Mouse (Mus musculus): ENCODE data around the gene Dock6. TPM values are rescaled to one million over a fixed set of nuclear protein-coding genes. Genes with fewer than 3 reads are reported as not detected.
A peak's percentile ranks its signal among the peaks of the same experiment; 100 is the strongest.

Gene Dock6
- total RNA-seq, 2 experiments from 2014 or later: 9.4 to 10.5 TPM

GRCm38 (mm10) chr9:21760155-21761088 lies 92.0 kb downstream of the Dock6 start, which contains the start of gene Spc24:
Gene Spc24, minus strand, starts transcription at chr9:21760303.
- intact Hi-C loops (cut with DNase I): loop anchor here (5.0 kb wide), 1 partner anchor 38 kb away; the partner anchor contains the start of gene Ldlr
- peak within 1 kb of the TSS; percentile 87 for H3K27ac ChIP-seq
- peak within 1 kb of the TSS; percentile 92 for H3K4me3 ChIP-seq
- TF ChIP-seq CTCF (IDR thresholded peaks at IDR 0.05): peak; percentile 39; the same call in 1 of the 2 replicates
- peak; percentile 95 for DNase-seq

GRCm38 (mm10) chr9:21759718-21760117 lies 92.7 kb downstream of the Dock6 start:
- Histone ChIP-seq H3K4me3 (peak overlapping the region; percentile 92), H3K27ac (peak overlapping the region; percentile 87)
- intact Hi-C loops (cut with DNase I): loop anchor here (5.0 kb wide), 1 partner anchor 37 kb away; the partner anchor contains the start of gene Ldlr
- no peak for DNase-seq
- TF ChIP-seq CTCF (IDR thresholded peaks at IDR 0.05): no peak

- H3K4me3 ChIP-seq: no peak overlapping the region
- TF ChIP-seq CTCF (IDR thresholded peaks at IDR 0.05): no peak
- no peak for DNase-seq
- intact Hi-C loops (cut with DNase I): no loop called here
- no peak overlapping the region for H3K27ac ChIP-seq
Observed at GRCm38 (mm10) chr9:21758576-21759529, 93.6 kb downstream of the Dock6 start.

- TF ChIP-seq CTCF (IDR thresholded peaks at IDR 0.05): no peak
- Histone ChIP-seq H3K4me3 (no peak overlapping the region), H3K27ac (peak overlapping the region; percentile 83)
- intact Hi-C loops (cut with DNase I): no loop called here
- peak; percentile 56 for DNase-seq
Observed at GRCm38 (mm10) chr9:21754516-21755321, 97.7 kb downstream of the Dock6 start.

GRCm38 (mm10) chr9:21754003-21754402 lies 98.4 kb downstream of the Dock6 start:
- intact Hi-C loops (cut with DNase I): no loop called here

GRCm38 (mm10) chr9:21752252-21752792 lies 100.1 kb downstream of the Dock6 start:
- intact Hi-C loops (cut with DNase I): no loop called here
- Histone ChIP-seq H3K4me3 (no peak overlapping the region), H3K27ac (peak overlapping the region; percentile 83)
- no peak for TF ChIP-seq CTCF (IDR thresholded peaks at IDR 0.05)
- DNase-seq: peak; percentile 71

More at GRCm38 (mm10) chr9:21754003-21754402, 98.4 kb downstream of the Dock6 start:
- H3K27ac ChIP-seq: peak overlapping the region; percentile 83
- TF ChIP-seq CTCF (IDR thresholded peaks at IDR 0.05): no peak
- DNase-seq: peak; percentile 94
- no peak overlapping the region for H3K4me3 ChIP-seq

- intact Hi-C loops (cut with DNase I): loop anchor here (1.0 kb wide), 2 partner anchors 53 to 120 kb away; no protein-coding TSS in a partner anchor
- no peak overlapping the region for H3K4me3 ChIP-seq
- peak; percentile 71 for TF ChIP-seq CTCF (IDR thresholded peaks at IDR 0.05)
- DNase-seq: peak; percentile 80
- H3K27ac ChIP-seq: peak overlapping the region; percentile 83
Observed at GRCm38 (mm10) chr9:21751347-21751746, 101.1 kb downstream of the Dock6 start.

- no peak overlapping the region for H3K27ac ChIP-seq
- intact Hi-C loops (cut with DNase I): no loop called here
- DNase-seq: no peak
- no peak overlapping the region for H3K4me3 ChIP-seq
- TF ChIP-seq CTCF (IDR thresholded peaks at IDR 0.05): no peak
Observed at GRCm38 (mm10) chr9:21750370-21750769, 102.1 kb downstream of the Dock6 start.

Small RNAs within 50 kb of the gene (microRNA-seq; reads per million reads assigned to microRNA genes)
- 3.6 reads per million for gene Mir7083

Other genes starting within 250 kb of the Dock6 start
- 10 to 100 TPM; 39.0 to 40.7 TPM for gene Smarca4, start 236.5 kb downstream of the Dock6 start, total RNA-seq (2021)
- gene Ldlr, start 129.2 kb downstream of the Dock6 start, total RNA-seq (2021): 1 to 10 TPM; 2.9 to 3.3 TPM
- gene Spc24, start 92.3 kb downstream of the Dock6 start, total RNA-seq (2021): under 1 TPM; 0.50 to 0.89 TPM
- gene Kank2, start 53.9 kb downstream of the Dock6 start, total RNA-seq (2021): 10 to 100 TPM; 11.5 to 16.6 TPM
- gene Angptl8, start 17.1 kb downstream of the Dock6 start, total RNA-seq (2021): not detected
- gene Rab3d, start 65.6 kb upstream of the Dock6 start, total RNA-seq (2021): 1 to 10 TPM; 2.6 to 3.5 TPM
- gene Ccdc159, start 74.8 kb upstream of the Dock6 start, total RNA-seq (2021): 1 to 10 TPM in 1 of 2 experiments, under 1 TPM in 1; 0.66 to 1.1 TPM
- 10 to 100 TPM; 11.6 to 11.8 TPM for gene Tmem205, start 74.9 kb upstream of the Dock6 start, total RNA-seq (2021)
- under 1 TPM; 0.36 to 0.98 TPM for gene Plppr2, start 84.4 kb upstream of the Dock6 start, total RNA-seq (2021)
- gene Swsap1, start 103.1 kb upstream of the Dock6 start, total RNA-seq (2021): 1 to 10 TPM; 1.7 to 3.1 TPM
- gene Epor, start 110.9 kb upstream of the Dock6 start, total RNA-seq (2021): under 1 TPM; 0.23 to 0.25 TPM
- under 1 TPM; 0.28 to 0.69 TPM for gene Rgl3, start 136.8 kb upstream of the Dock6 start, total RNA-seq (2021)
- not detected for gene Ccdc151, start 150.0 kb upstream of the Dock6 start, total RNA-seq (2021)
- gene Prkcsh, start 150.2 kb upstream of the Dock6 start, total RNA-seq (2021): 10 to 100 TPM; 27.8 to 32.6 TPM
- not detected for gene Elavl3, start 199.4 kb upstream of the Dock6 start, total RNA-seq (2021)
- gene Gm49318, start 218.6 kb upstream of the Dock6 start, total RNA-seq (2021): not detected
- 1 to 10 TPM; 4.3 to 4.4 TPM for gene Zfp653, start 218.7 kb upstream of the Dock6 start, total RNA-seq (2021)
- 10 to 100 TPM; 84.5 to 96.6 TPM for gene Ecsit, start 232.8 kb upstream of the Dock6 start, total RNA-seq (2021)
- 1 to 10 TPM; 3.0 to 3.5 TPM for gene Cnn1, start 246.6 kb upstream of the Dock6 start, total RNA-seq (2021)

Data from gastrocnemius, adult 2 months (tissue).